Mouse (Mus musculus) erythroblast, embryonic 14.5 days (primary cell): ENCODE measurements around the gene Aldh2. TPM values are rescaled to one million over a fixed set of nuclear protein-coding genes. Genes with fewer than 3 reads are reported as not detected.

Source experiments
- H3K27me3 ChIP-seq: 2 replicates; pipeline ENCODE4 v1.6.1; 2012; ENCODE audit warnings: inconsistent platforms; ENCODE audit not compliant: control insufficient read depth
- H3K36me3 ChIP-seq: 2 replicates; pipeline ENCODE4 v1.6.1; 2012; ENCODE audit warnings: mild to moderate bottlenecking, inconsistent platforms; ENCODE audit not compliant: control insufficient read depth
- H3K4me1 ChIP-seq: 2 replicates; pipeline ENCODE4 v1.6.1; 2012; ENCODE audit warnings: inconsistent platforms; ENCODE audit not compliant: control insufficient read depth
- H3K4me3 ChIP-seq: replicated peaks from 2 replicates; pipeline ENCODE3; 2012; ENCODE audit warnings: moderate library complexity, mild to moderate bottlenecking, inconsistent platforms
- H3K9me3 ChIP-seq: 2 replicates; pipeline ENCODE4 v1.6.1; 2012; ENCODE audit warnings: low read length, inconsistent platforms, mixed read lengths; ENCODE audit not compliant: control insufficient read depth
- GATA1 ChIP-seq: IDR thresholded peaks from 2 replicates; pipeline ENCODE4 v1.6.1; 2012; ENCODE audit warnings: low read length, inconsistent platforms, mixed read lengths
- TAL1 ChIP-seq: IDR thresholded peaks from 3 replicates; pipeline ENCODE4 v1.6.1; 2012; ENCODE audit warnings: low read length, inconsistent platforms, mixed read lengths
- polyA plus RNA-seq: library from polyadenylated mRNA; stranded (reverse); fragments of >175 nt; gene quantifications from 2 replicates; pipeline ENCODE4 v1.2.3, GENCODE M21; 2012

The Aldh2 gene
- polyA plus RNA-seq, 1 experiment: 12.8 TPM

DNA sequence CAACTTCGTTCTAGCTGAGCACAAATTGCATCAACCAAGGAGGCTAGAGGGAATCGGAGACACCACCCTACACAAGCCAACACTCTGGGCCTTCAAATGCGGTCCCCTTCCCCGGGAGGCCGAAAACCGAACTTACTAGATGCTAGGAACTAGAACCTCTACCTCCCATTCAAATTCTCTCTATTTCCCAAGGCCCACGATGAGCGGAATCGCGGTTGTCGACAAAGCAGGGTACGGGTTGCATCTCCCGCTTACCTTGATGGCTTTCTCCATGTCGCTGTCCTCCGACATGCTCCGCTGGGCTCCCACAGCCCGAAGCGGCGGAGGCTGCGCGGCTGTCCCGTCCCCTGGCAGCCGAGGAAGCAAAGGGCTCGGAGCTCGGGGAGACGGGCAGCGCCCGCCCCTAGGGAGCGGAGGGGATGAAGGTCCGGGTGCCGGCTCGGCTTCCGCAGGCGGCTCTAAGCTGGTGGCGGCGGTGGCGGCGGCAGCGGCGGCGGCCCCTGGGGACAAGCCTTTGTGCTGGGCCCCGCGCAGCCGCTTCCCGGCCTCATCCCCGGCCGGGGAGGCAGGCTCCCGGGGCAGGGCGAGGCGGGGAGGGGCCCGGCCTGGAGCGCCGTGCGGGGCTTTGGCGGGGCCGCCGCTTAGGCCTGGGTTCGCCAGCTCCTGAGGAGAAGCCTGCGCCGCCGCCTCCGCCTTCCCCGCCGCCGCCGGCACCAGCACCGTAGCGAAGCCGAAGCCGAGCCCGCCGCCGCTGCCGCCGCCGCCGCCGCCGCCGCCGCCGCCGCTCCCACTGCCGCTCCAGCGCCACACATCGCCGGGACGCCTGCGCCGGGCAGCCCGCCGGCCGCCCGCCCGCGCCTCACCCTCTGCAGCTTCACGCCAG is 48.5 kb downstream of the Aldh2 start, which contains the start of the genes Adam1a and Gm42878:
Gene Adam1a (minus strand): TSS at position 573 of the 883 bp plus-strand sequence.
Gene Gm42878 (minus strand): TSS at position 573 of the 883 bp plus-strand sequence.
- TF ChIP-seq TAL1: no peak
- TF ChIP-seq GATA1: no peak
- H3K9me3 ChIP-seq: no peaks in the 10 kb centered on the region
- peak within 1 kb of the TSS; percentile 70 for H3K4me3 ChIP-seq
- peaks cover 43% of the 10 kb centered on the region for H3K36me3 ChIP-seq
- H3K4me1 ChIP-seq: peaks cover 64% of the 10 kb centered on the region
- no peaks in the 10 kb centered on the region for H3K27me3 ChIP-seq

DNA sequence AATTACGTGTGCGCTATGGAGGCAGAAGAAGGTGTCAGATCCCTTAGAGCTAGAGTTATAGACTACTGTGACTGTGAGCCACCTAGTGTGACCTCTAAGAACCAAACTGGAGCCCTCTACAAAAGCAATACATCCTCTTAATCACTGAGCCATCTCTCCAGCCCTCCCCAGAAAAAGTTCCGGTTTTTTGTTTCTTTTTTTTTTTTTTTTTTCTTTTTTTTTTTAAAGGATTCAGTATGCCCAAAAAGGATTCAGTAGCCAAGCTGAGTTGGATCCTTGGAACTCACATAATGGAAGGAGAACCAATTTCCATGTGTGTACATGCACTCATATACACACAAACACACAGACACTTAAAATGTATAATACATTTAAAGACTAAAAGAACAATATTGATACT is 50.3 kb downstream of the Aldh2 start:
- Histone ChIP-seq H3K4me1 (peaks cover 59% of the 10 kb centered on the region), H3K27me3 (no peaks in the 10 kb centered on the region), H3K36me3 (peaks cover 52% of the 10 kb centered on the region), H3K9me3 (no peaks in the 10 kb centered on the region), H3K4me3 (peak overlapping the region; percentile 70)
- TF ChIP-seq GATA1 (no peak), TAL1 (no peak)

GRCm38 (mm10) chr5:121541235-121541634 is 52.4 kb downstream of the Aldh2 start:
- Histone ChIP-seq H3K36me3 (peaks cover 63% of the 10 kb centered on the region), H3K4me1 (peaks cover 57% of the 10 kb centered on the region), H3K27me3 (no peaks in the 10 kb centered on the region), H3K9me3 (no peaks in the 10 kb centered on the region), H3K4me3 (no peak overlapping the region)
- no peak for TF ChIP-seq GATA1
- TF ChIP-seq TAL1: no peak

DNA sequence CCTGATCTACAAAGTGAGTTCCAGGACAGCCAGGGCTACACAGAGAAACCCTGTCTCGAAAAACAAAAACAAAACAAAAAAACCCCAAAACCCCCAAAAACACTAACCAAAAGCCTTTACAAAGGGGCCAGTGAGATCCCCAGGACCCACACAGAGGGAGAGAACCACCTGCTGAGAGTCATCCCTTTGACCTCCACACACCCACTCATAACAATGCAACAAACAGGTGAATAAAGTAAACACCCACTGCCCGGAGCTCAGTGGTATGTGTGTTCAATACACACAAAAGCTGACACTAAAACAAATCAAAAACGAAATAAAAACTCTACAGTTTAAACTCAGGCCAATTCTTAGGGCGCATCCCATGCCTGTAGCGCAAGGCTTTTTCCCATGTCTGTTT is 53.6 kb downstream of the Aldh2 start:
- Histone ChIP-seq H3K4me3 (no peak overlapping the region), H3K36me3 (peaks cover 75% of the 10 kb centered on the region), H3K9me3 (no peaks in the 10 kb centered on the region), H3K4me1 (peaks cover 66% of the 10 kb centered on the region), H3K27me3 (no peaks in the 10 kb centered on the region)
- TF ChIP-seq GATA1: no peak
- no peak for TF ChIP-seq TAL1

- no peak for TF ChIP-seq GATA1
- no peak for TF ChIP-seq TAL1
- H3K4me3 ChIP-seq: no peak overlapping the region
- H3K27me3 ChIP-seq: no peaks in the 10 kb centered on the region
- peaks cover 2% of the 10 kb centered on the region; the same call in 1 of the 2 replicates for H3K9me3 ChIP-seq
- peaks cover 93% of the 10 kb centered on the region for H3K36me3 ChIP-seq
- H3K4me1 ChIP-seq: peaks cover 53% of the 10 kb centered on the region
These were observed 56.0 kb downstream of the Aldh2 start for GRCm38 (mm10) chr5:121537588-121537987.

GRCm38 (mm10) chr5:121536921-121537555 is 56.6 kb downstream of the Aldh2 start:
- Histone ChIP-seq H3K9me3 (peaks cover 2% of the 10 kb centered on the region; the same call in 1 of the 2 replicates), H3K27me3 (no peaks in the 10 kb centered on the region), H3K4me3 (no peak overlapping the region), H3K36me3 (peaks cover 93% of the 10 kb centered on the region), H3K4me1 (peaks cover 48% of the 10 kb centered on the region)
- TF ChIP-seq GATA1 (no peak), TAL1 (no peak)

GRCm38 (mm10) chr5:121535116-121535515 is 58.5 kb downstream of the Aldh2 start:
- H3K36me3 ChIP-seq: peaks cover 97% of the 10 kb centered on the region
- no peaks in the 10 kb centered on the region for H3K27me3 ChIP-seq
- peak overlapping the region; percentile 34 for H3K4me3 ChIP-seq
- TF ChIP-seq GATA1 (no peak), TAL1 (no peak)
- peaks cover 45% of the 10 kb centered on the region for H3K4me1 ChIP-seq
- peaks cover 2% of the 10 kb centered on the region; the same call in 1 of the 2 replicates for H3K9me3 ChIP-seq

DNA sequence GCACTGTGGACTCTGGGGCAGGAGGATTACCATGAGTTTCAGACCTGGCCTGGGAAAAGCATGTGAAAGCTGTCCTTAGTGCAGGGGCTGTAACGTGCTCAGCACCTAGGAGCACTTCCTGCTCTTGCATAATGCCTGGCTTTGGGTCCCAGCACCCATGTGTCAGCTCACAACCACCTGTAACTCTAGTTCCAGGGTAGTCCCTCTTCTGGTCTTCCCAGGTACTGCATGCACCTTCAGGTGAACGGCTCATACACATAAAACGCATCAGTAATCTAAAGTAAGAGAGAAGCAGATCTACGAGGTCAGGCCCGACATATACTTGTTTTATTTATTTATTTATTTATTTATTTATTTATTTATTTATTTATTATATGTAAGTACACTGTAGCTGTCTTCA is 59.1 kb downstream of the Aldh2 start:
- H3K27me3 ChIP-seq: no peaks in the 10 kb centered on the region
- no peak for TF ChIP-seq GATA1
- TF ChIP-seq TAL1: no peak
- peaks cover 98% of the 10 kb centered on the region for H3K36me3 ChIP-seq
- peaks cover 2% of the 10 kb centered on the region; the same call in 1 of the 2 replicates for H3K9me3 ChIP-seq
- H3K4me3 ChIP-seq: no peak overlapping the region
- peaks cover 46% of the 10 kb centered on the region for H3K4me1 ChIP-seq

- H3K27me3 ChIP-seq: no peaks in the 10 kb centered on the region
- peaks cover 91% of the 10 kb centered on the region for H3K36me3 ChIP-seq
- H3K4me3 ChIP-seq: no peak overlapping the region
- TF ChIP-seq GATA1: no peak
- TF ChIP-seq TAL1: no peak
- no peaks in the 10 kb centered on the region for H3K9me3 ChIP-seq
- H3K4me1 ChIP-seq: peaks cover 5% of the 10 kb centered on the region; the same call in 1 of the 2 replicates
These were observed 66.7 kb downstream of the Aldh2 start for GRCm38 (mm10) chr5:121526961-121527360.
